Comparison of ENCODE assay signal across 9 mouse cellular contexts in genomic region chr4:105205045-105205851, GRCm38 (mm10). TPM values are rescaled to one million over a fixed set of nuclear protein-coding genes. Genes with fewer than 3 reads are reported as not detected.
DNase-seq lines count a peak whose midpoint lies in the region; ATAC-seq lines count a peak whose summit lies in the region.
"Had no signal": no experiment of that assay in that cellular context is flagged by ENCODE, and none has a peak within 500 bp of the region (broad histone marks: within the 10 kb centered on the region; RNA-seq: fewer than 3 reads in every experiment).

No protein-coding gene starts in this region.

- H3K4me2 ChIP-seq in lung, embryonic 16.5 days (ENCODE audit: low read depth, low read length), result peak overlapping the region; percentile 25; the same call in 1 of the 2 replicates
- H3K4me2 ChIP-seq: midbrain, embryonic 12.5 days had no signal

- ATAC-seq in lung, embryonic 16.5 days (ENCODE audit: low read depth), result peak; percentile 72
- ATAC-seq in inflammation-experienced regulatory T-cells, adult 6 months, result no peak

- H3K4me3 ChIP-seq in lung, embryonic 16.5 days (ENCODE audit: low read length), result no peak overlapping the region
- H3K4me3 ChIP-seq: midbrain, embryonic 12.5 days had no signal

- WGBS in lung, embryonic 16.5 days, result 46% methylated on average over 15 of the region's 15 CpGs

- H3K9ac ChIP-seq in lung, embryonic 16.5 days (ENCODE audit: low read length), result peak overlapping the region; percentile 16; the same call in 1 of the 2 replicates
- H3K9ac ChIP-seq: midbrain, embryonic 12.5 days had no signal

- H3K27me3 ChIP-seq in lung, embryonic 16.5 days (ENCODE audit: control insufficient read depth, insufficient read depth, low read depth, low read length), result no peaks in the 10 kb centered on the region
- H3K27me3 ChIP-seq: midbrain, embryonic 12.5 days had no signal

- H3K4me1 ChIP-seq in lung, embryonic 16.5 days (replicated peaks; ENCODE audit: control insufficient read depth, insufficient read depth, low read length), result peaks cover 45% of the 10 kb centered on the region

- H3K36me3 ChIP-seq in lung, embryonic 16.5 days (ENCODE audit: control insufficient read depth, insufficient read depth, low read length), result peaks cover 11% of the 10 kb centered on the region; the same call in 1 of the 2 replicates

- H3K27ac ChIP-seq in lung, embryonic 16.5 days (ENCODE audit: low read length), result peak overlapping the region; percentile 72
- H3K27ac ChIP-seq: midbrain, embryonic 12.5 days had no signal

- H3K9me3 ChIP-seq in lung, embryonic 16.5 days (ENCODE audit: control insufficient read depth, low read length), result no peaks in the 10 kb centered on the region
- H3K9me3 ChIP-seq: midbrain, embryonic 12.5 days had no signal

- intact Hi-C loops in gastrocnemius, postnatal 14 days (cut with DNase I; ENCODE audit: low total_unique reads), result no loop called here

- peak; percentile 65 for DNase-seq in testis, postnatal 10 days (ENCODE audit: low spot score)
- no peak for DNase-seq in testis, postnatal 14 days (ENCODE audit: low spot score)
- DNase-seq in gastrocnemius, postnatal 14 days, result peak; percentile 66
- peak; percentile 78 for DNase-seq in hindlimb bud, embryonic 11.5 days (ENCODE audit: extremely low spot score, low read depth, low spot score)
- no peak for DNase-seq in thymus, postnatal 0 days (ENCODE audit: low spot score)
- DNase-seq in cerebellum, postnatal 14 days, result no peak

RNA-seq across cellular contexts. Expression of gene Plpp3, which starts 48.1 kb away (rescaled TPM):
- total RNA-seq in gastrocnemius, postnatal 14 days (2021), result 10 to 100 TPM; 62.1 to 63.0 TPM
- polyA plus RNA-seq in lung, embryonic 16.5 days (2015; fragmentation: Nextera tagmentation; extraction: Ambion mirVana), result 92.1 and 94.2 TPM in 2 replicates
- 22.5 and 22.7 TPM in 2 replicates for polyA plus RNA-seq in thymus, postnatal 0 days (2015; fragmentation: Nextera tagmentation; extraction: Ambion mirVana)
- polyA plus RNA-seq in inflammation-experienced regulatory T-cells, adult 6 months (2017; shearing (Covaris generic)), result under 1 TPM in 1 of 3 experiments, not detected in 2; 0.15 TPM

Comparison
In these comparisons a context has a peak if more than half of its experiments do, and no peak if none do; other contexts are left out.
1. DNase-seq: peak in testis, postnatal 10 days (single experiment), gastrocnemius, postnatal 14 days (single experiment) and hindlimb bud, embryonic 11.5 days (single experiment); none in testis, postnatal 14 days (single experiment), thymus, postnatal 0 days (single experiment) and cerebellum, postnatal 14 days (0 of 2).
2. RNA of gene Plpp3, which starts 48.1 kb away (polyA plus RNA-seq): 92.1 to 94.2 TPM in lung, embryonic 16.5 days and 22.5 to 22.7 TPM in thymus, postnatal 0 days; 0.15 TPM in inflammation-experienced regulatory T-cells, adult 6 months; every median in the first group is over 10 times any median in the second.